Mouse (Mus musculus) embryonic facial prominence, embryonic 14.5 days (tissue): ENCODE measurements around the gene Inpp1. TPM values are rescaled to one million over a fixed set of nuclear protein-coding genes. Genes with fewer than 3 reads are reported as not detected.

Experiments
- ATAC-seq: fragments of 200-750 bp; cut with Nextera tagmentation; 2 replicates; pipeline ENCODE4 v1.8.0; 2017; ENCODE audit warnings: low read depth, moderate number of reproducible peaks, moderate TSS enrichment
- DNase-seq: peaks from one replicate; pipeline ENCODE4 v3.0.0-alpha.2; 2015; ENCODE audit warnings: low spot score
- H3K27ac ChIP-seq: fragments of 300-500 bp; sonication (generic); replicated peaks from 2 replicates; pipeline ENCODE4 v1.5.1; 2014; ENCODE audit warnings: low read depth, mild to moderate bottlenecking, low read length, moderate library complexity
- H3K27me3 ChIP-seq: fragments of 300-500 bp; sonication (generic); replicated peaks from 2 replicates; pipeline ENCODE4 v1.6.1; 2014; ENCODE audit warnings: low read length; ENCODE audit not compliant: control insufficient read depth, insufficient read depth
- H3K36me3 ChIP-seq: fragments of 300-500 bp; sonication (generic); 2 replicates; pipeline ENCODE4 v1.6.1; 2014; ENCODE audit warnings: low read length, mixed read lengths; ENCODE audit not compliant: control insufficient read depth, insufficient read depth
- H3K4me1 ChIP-seq: fragments of 300-500 bp; sonication (generic); 2 replicates; pipeline ENCODE4 v1.6.1; 2014; ENCODE audit warnings: antibody characterized with exemption, low read length; ENCODE audit not compliant: control insufficient read depth, insufficient read depth
- H3K4me2 ChIP-seq: fragments of 300-500 bp; sonication (generic); 2 replicates; pipeline ENCODE4 v1.6.1; 2014; ENCODE audit warnings: low read depth, mild to moderate bottlenecking, low read length, moderate library complexity, mixed read lengths
- H3K4me3 ChIP-seq: fragments of 300-500 bp; sonication (generic); 2 replicates; pipeline ENCODE4 v1.5.1; 2014; ENCODE audit warnings: low read depth, mild to moderate bottlenecking, low read length
- H3K9ac ChIP-seq: fragments of 300-500 bp; sonication (generic); 2 replicates; pipeline ENCODE4 v1.6.1; 2014; ENCODE audit warnings: low read depth, mild to moderate bottlenecking, low read length, moderate library complexity, mixed read lengths
- H3K9me3 ChIP-seq: fragments of 300-500 bp; sonication (generic); 2 replicates; pipeline ENCODE4 v1.6.1; 2016; ENCODE audit warnings: low read length; ENCODE audit not compliant: control insufficient read depth
- WGBS: fragments of 180-500 bp; shearing (Covaris S2); extraction: QIAGEN DNeasy Blood & Tissue Kit; methylation state at CpG from one replicate; pipeline ENCODE4 v1.1.7; 2014; 5-methylcytosine and 5-hydroxymethylcytosine counted together
- polyA plus RNA-seq: library from polyadenylated mRNA; unstranded; fragments of >200 nt; fragmentation: Nextera tagmentation; extraction: Ambion mirVana; gene quantifications from 2 replicates; pipeline ENCODE4 v1.2.1, GENCODE M21; 2014

Gene Inpp1
- polyA plus RNA-seq, 1 experiment from 2014 or later: 15.3 TPM

DNA sequence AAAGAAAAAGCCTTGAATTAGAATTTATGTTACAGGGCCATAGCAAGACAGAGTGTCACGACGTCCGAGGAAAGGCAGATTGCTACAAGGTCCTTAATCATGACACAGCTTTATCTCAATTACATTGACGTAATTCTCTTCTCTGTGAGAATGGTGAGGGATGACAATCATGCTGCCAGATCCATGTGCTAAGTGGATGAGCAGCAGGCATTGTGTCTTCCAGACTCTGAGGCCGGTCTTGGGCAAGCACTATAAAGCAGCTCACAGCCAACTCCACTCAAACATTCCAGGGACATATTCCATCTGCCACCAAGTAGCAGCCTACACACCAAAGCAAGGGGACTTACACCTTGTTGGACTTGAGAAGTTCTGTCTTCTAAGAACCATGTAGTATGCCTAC is 17.7 kb downstream of the Inpp1 start:
- Histone ChIP-seq H3K4me3 (no peak overlapping the region), H3K27ac (no peak overlapping the region), H3K4me2 (no peak overlapping the region), H3K9ac (no peak overlapping the region), H3K4me1 (no peaks in the 10 kb centered on the region), H3K9me3 (no peaks in the 10 kb centered on the region), H3K36me3 (peaks cover 13% of the 10 kb centered on the region; the same call in 1 of the 2 replicates), H3K27me3 (no peaks in the 10 kb centered on the region)
- no peak for DNase-seq
- ATAC-seq: 0 out of 2 replicates have a peak, but pooled peaks have one; percentile 12
- WGBS: 81% methylated on average over 5 of the region's 5 CpGs

GRCm38 (mm10) chr1:52799056-52799726 is 18.3 kb downstream of the Inpp1 start:
- H3K4me1 ChIP-seq: no peaks in the 10 kb centered on the region
- no peak overlapping the region for H3K27ac ChIP-seq
- H3K27me3 ChIP-seq: no peaks in the 10 kb centered on the region
- H3K9me3 ChIP-seq: no peaks in the 10 kb centered on the region
- no peak overlapping the region for H3K9ac ChIP-seq
- no peak overlapping the region for H3K4me3 ChIP-seq
- 73% methylated on average over 10 of the region's 10 CpGs for WGBS
- no peak overlapping the region for H3K4me2 ChIP-seq
- DNase-seq: peak; percentile 29
- ATAC-seq: no peak
- peaks cover 19% of the 10 kb centered on the region; the same call in 1 of the 2 replicates for H3K36me3 ChIP-seq

- no peaks in the 10 kb centered on the region for H3K27me3 ChIP-seq
- H3K9ac ChIP-seq: no peak overlapping the region
- H3K4me2 ChIP-seq: no peak overlapping the region
- no peak for ATAC-seq
- H3K27ac ChIP-seq: no peak overlapping the region
- peaks cover 38% of the 10 kb centered on the region; the same call in 1 of the 2 replicates for H3K36me3 ChIP-seq
- WGBS: 70% methylated on average over 2 of the region's 2 CpGs
- H3K4me3 ChIP-seq: no peak overlapping the region
- no peaks in the 10 kb centered on the region for H3K9me3 ChIP-seq
- H3K4me1 ChIP-seq: no peaks in the 10 kb centered on the region
- no peak for DNase-seq
Measured at GRCm38 (mm10) chr1:52795927-52796326, 21.6 kb downstream of the Inpp1 start.

DNA sequence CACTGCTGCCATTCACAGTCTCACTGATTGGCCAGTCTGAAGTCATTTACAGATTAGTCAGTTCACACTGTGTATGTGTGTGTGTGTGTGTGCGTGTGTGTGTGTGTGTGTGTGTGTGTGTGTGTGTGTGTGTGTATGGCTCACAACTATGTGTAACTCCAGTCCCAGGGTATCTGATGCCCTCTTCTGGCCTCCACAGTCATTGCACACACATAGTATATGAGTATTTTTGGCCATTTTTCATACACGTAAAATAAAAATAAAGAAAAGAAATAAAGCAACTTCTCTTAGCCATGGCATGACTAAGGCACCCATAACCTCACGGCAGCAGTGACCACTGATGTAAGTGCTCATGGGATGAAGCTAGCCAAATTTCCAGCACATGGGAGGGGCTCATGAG is 23.8 kb downstream of the Inpp1 start:
- no peaks in the 10 kb centered on the region for H3K4me1 ChIP-seq
- DNase-seq: no peak
- H3K4me2 ChIP-seq: no peak overlapping the region
- H3K27me3 ChIP-seq: no peaks in the 10 kb centered on the region
- no peak overlapping the region for H3K27ac ChIP-seq
- H3K9me3 ChIP-seq: no peaks in the 10 kb centered on the region
- no peak overlapping the region for H3K9ac ChIP-seq
- H3K36me3 ChIP-seq: peaks cover 49% of the 10 kb centered on the region
- no peak overlapping the region for H3K4me3 ChIP-seq
- no peak for ATAC-seq
- WGBS: 90% methylated on average over 3 of the region's 3 CpGs

- no peaks in the 10 kb centered on the region for H3K4me1 ChIP-seq
- peaks cover 53% of the 10 kb centered on the region for H3K36me3 ChIP-seq
- no peaks in the 10 kb centered on the region for H3K27me3 ChIP-seq
- H3K4me3 ChIP-seq: no peak overlapping the region
- no peak overlapping the region for H3K9ac ChIP-seq
- no peak for DNase-seq
- no peaks in the 10 kb centered on the region for H3K9me3 ChIP-seq
- no peak for ATAC-seq
- no peak overlapping the region for H3K4me2 ChIP-seq
- H3K27ac ChIP-seq: no peak overlapping the region
Measured at GRCm38 (mm10) chr1:52792701-52793100, 24.8 kb downstream of the Inpp1 start.

DNA sequence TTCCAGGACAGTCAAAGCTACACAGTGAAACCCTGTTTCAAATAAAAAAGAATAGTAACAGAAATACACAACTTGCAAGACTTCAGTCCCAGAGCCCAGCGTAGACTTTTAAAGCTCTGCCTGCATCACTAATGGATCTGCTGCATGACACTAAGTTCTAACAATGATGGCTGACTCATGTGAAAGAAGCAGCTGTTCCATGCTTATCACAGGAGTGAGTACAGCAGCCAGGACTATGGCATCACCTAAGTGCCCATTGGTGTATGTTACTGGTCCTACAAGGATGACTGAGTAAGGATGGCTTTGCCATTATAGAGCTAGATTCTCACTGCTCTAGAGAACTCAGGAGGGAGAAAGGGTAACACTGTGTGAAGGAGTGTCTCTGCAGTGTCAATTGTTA is 30.2 kb downstream of the Inpp1 start:
- Histone ChIP-seq H3K9ac (no peak overlapping the region), H3K27ac (no peak overlapping the region), H3K4me2 (no peak overlapping the region), H3K27me3 (no peaks in the 10 kb centered on the region), H3K36me3 (peaks cover 50% of the 10 kb centered on the region), H3K4me3 (no peak overlapping the region), H3K4me1 (no peaks in the 10 kb centered on the region), H3K9me3 (no peaks in the 10 kb centered on the region)
- WGBS: 96% methylated on average over 1 of the region's 1 CpGs
- DNase-seq: no peak
- no peak for ATAC-seq

GRCm38 (mm10) chr1:52765176-52766111 is 52.0 kb downstream of the Inpp1 start:
- H3K27me3 ChIP-seq: no peaks in the 10 kb centered on the region
- no peak for ATAC-seq
- no peaks in the 10 kb centered on the region for H3K36me3 ChIP-seq
- no peaks in the 10 kb centered on the region for H3K4me1 ChIP-seq
- DNase-seq: no peak
- H3K4me3 ChIP-seq: no peak overlapping the region
- WGBS: 70% methylated on average over 7 of the region's 7 CpGs
- H3K9me3 ChIP-seq: no peaks in the 10 kb centered on the region
- H3K9ac ChIP-seq: no peak overlapping the region
- no peak overlapping the region for H3K27ac ChIP-seq
- no peak overlapping the region for H3K4me2 ChIP-seq

DNA sequence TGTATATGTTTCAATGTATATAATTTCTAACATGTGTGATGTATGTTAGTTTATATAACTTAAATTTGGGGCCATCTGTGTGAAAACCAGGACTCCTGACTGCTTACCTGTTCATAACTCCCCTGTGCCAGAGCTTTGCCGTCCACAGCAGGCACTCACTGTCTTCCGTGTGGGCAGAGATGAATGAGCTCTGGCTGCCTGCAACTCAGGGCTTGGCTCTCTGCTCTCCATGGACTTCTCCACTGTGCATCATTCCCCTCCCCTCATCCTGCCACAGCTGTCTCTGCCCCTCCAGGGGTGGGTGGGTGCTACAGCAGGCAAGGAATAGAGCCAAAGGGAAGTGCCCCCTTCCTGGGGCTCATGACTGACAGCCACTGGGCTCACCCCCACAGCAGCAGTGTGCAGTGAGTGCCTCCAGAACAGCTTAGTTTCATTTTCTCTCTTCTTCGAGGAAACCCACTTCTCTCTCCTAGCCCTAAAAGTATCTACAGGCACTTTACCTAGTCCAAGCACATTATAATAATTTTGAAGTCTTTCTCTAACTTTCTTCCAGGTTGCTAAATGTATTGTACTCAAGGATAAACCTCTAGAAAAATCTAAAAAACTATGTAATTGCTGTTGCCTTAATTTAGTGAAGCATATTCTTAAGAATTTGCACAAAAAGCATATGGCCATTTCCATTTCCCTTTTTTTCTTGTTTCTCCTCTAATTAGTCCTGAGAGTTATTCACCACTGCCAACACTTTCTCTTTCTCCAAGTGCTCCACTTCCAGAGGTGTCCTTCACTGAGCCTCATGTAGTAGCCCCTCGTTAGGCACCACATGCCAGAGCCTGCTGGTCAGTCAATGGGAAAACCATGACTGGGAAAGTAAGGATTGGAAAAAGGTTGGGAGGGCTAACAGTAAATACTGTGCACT is 53.3 kb downstream of the Inpp1 start:
- WGBS: 61% methylated on average over 4 of the region's 4 CpGs

More for the DNA sequence above, 53.3 kb downstream of the Inpp1 start:
- Histone ChIP-seq H3K9me3 (no peaks in the 10 kb centered on the region), H3K27me3 (no peaks in the 10 kb centered on the region), H3K4me1 (no peaks in the 10 kb centered on the region), H3K4me3 (no peak overlapping the region), H3K9ac (no peak overlapping the region), H3K36me3 (no peaks in the 10 kb centered on the region), H3K4me2 (no peak overlapping the region), H3K27ac (no peak overlapping the region)
- no peak for ATAC-seq
- no peak for DNase-seq
